Mouse (Mus musculus) ES-E14 (cell line): Measurements from ENCODE around the gene Atp6v1b1. TPM values are rescaled to one million over a fixed set of nuclear protein-coding genes. Genes with fewer than 3 reads are reported as not detected.

Experiments used
- DNase-seq: peaks from one replicate; pipeline ENCODE4 v3.0.0-alpha.2; 2013; ENCODE audit warnings: low read depth, low spot score
- H3K27ac ChIP-seq: 2 replicates; pipeline ENCODE4 v1.5.1; 2012; ENCODE audit warnings: low read depth, mild to moderate bottlenecking, low read length, moderate library complexity, mixed read lengths; ENCODE audit not compliant: poor library complexity, insufficient read depth, severe bottlenecking
- H3K36me3 ChIP-seq: 2 replicates; pipeline ENCODE4 v1.6.1; 2012; ENCODE audit warnings: mild to moderate bottlenecking, low read length, moderate library complexity, mixed read lengths; ENCODE audit not compliant: control insufficient read depth, poor library complexity, insufficient read depth, severe bottlenecking
- H3K4me1 ChIP-seq, 2 experiments: fragments of 150-350 bp in 1 of 2; sonication (generic) in 1 of 2; 2 replicates each; pipeline ENCODE4 v1.6.1; 2012; ENCODE audit warnings: low read length in 2 of 2, mild to moderate bottlenecking in 1 of 2, mixed read lengths in 1 of 2; ENCODE audit not compliant: control insufficient read depth in 2 of 2, insufficient read depth in 2 of 2, poor library complexity in 1 of 2
- H3K4me3 ChIP-seq, 2 experiments: fragments of 150-350 bp in 1 of 2; sonication (generic) in 1 of 2; 2 replicates each; pipeline ENCODE4 v1.5.1; 2012; ENCODE audit warnings: low read length in 2 of 2, low read depth in 1 of 2, mild to moderate bottlenecking in 1 of 2, mixed read lengths in 1 of 2; ENCODE audit not compliant: insufficient read depth in 1 of 2, poor library complexity in 1 of 2, severe bottlenecking in 1 of 2
- H3K9ac ChIP-seq: 2 replicates; pipeline ENCODE4 v1.6.1; 2012; ENCODE audit warnings: low read depth, mild to moderate bottlenecking, low read length, mixed read lengths; ENCODE audit not compliant: poor library complexity, insufficient read depth, severe bottlenecking
- H3K9me3 ChIP-seq: fragments of 150-350 bp; sonication (generic); 2 replicates; pipeline ENCODE4 v1.6.1; 2012; ENCODE audit warnings: low read depth, mild to moderate bottlenecking, low read length; ENCODE audit not compliant: control insufficient read depth, insufficient read depth
- CHD2 ChIP-seq: IDR thresholded peaks from 2 replicates; pipeline ENCODE4 v1.6.1; 2014; ENCODE audit warnings: mild to moderate bottlenecking, low read depth, low read length, inconsistent platforms
- HCFC1 ChIP-seq: IDR thresholded peaks from 2 replicates; pipeline ENCODE4 v1.6.1; 2012; ENCODE audit warnings: low read length, inconsistent platforms, borderline replicate concordance; ENCODE audit not compliant: insufficient read depth
- MAFK ChIP-seq: IDR thresholded peaks from 2 replicates; pipeline ENCODE4 v1.6.1; 2014; ENCODE audit warnings: mild to moderate bottlenecking, low read depth, low read length, inconsistent platforms; ENCODE audit not compliant: insufficient read depth
- ZC3H11A ChIP-seq: IDR thresholded peaks from 2 replicates; pipeline ENCODE4 v1.6.1; 2012; ENCODE audit warnings: low read depth, mild to moderate bottlenecking, inconsistent platforms, low read length, borderline replicate concordance
- ZNF384 ChIP-seq: IDR thresholded peaks from 2 replicates; pipeline ENCODE4 v1.6.1; 2012; ENCODE audit warnings: low read depth, low read length, inconsistent platforms
- in situ Hi-C, 2 experiments: fragments of 600-800 bp; cut with MboI; formaldehyde crosslinking; loops; one replicate each; pipeline ENCODE4 v1.15.1; 2025; ENCODE audit warnings: low sequenced_read_pairs in 2 of 2, inconsistent platforms in 1 of 2; ENCODE audit not compliant: unreplicated experiment in 2 of 2
- total RNA-seq: library from RNA; depleted of rRNA; stranded (reverse); fragments of 300-350 nt; gene quantifications from 2 replicates; pipeline ENCODE4 v1.2.3, GENCODE M21; 2012

Atp6v1b1 gene
- total RNA-seq, 1 experiment, result not detected

DNA sequence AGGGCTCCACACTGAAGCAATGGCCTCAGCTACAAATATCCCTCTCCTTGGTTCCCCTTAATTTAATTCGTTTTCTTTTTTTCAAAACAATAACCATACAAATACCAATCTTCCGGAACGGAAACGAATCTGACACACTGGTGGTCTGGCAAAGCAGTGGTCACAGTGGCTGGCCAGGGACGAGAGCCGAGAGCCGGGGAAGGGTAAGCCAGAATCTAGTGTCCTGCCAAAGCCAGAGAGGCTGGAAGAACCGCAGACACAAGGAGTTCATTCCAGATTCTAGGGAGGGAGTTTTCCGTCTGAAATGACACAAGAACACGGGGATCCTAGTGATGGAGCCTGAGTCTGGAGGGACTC, 39.1 kb upstream of the Atp6v1b1 start:
- DNase-seq, result no peak
- no peaks in the 10 kb centered on the region for H3K36me3 ChIP-seq
- H3K9me3 ChIP-seq, result no peaks in the 10 kb centered on the region
- no peak for TF ChIP-seq MAFK
- no peak for TF ChIP-seq CHD2
- TF ChIP-seq ZNF384, result no peak
- TF ChIP-seq ZC3H11A, result no peak
- no peak for TF ChIP-seq HCFC1
- in situ Hi-C loops, result loop anchor here (25.0 kb wide), 2 partner anchors 641 to 1484 kb away; partner anchors contain the start of genes Emx1 (in 2 of the 2), Aup1 (in 1 of the 2), Dqx1 (in 1 of the 2) and Htra2 (in 1 of the 2)
- H3K4me3 ChIP-seq, result no peak overlapping the region
- H3K9ac ChIP-seq, result no peak overlapping the region
- H3K27ac ChIP-seq, result no peak overlapping the region
- H3K4me1 ChIP-seq, result peaks cover 0 to 2% of the 10 kb centered on the region in 2 experiments; a peak in 2 of 4 replicates

GRCm38 (mm10) chr6:83704294-83704693, 38.5 kb upstream of the Atp6v1b1 start:
- Histone ChIP-seq H3K9ac (no peak overlapping the region), H3K27ac (no peak overlapping the region), H3K4me1 (peaks cover 0 to 2% of the 10 kb centered on the region in 2 experiments; a peak in 1 of 4 replicates), H3K36me3 (no peaks in the 10 kb centered on the region), H3K4me3 (no peak overlapping the region), H3K9me3 (no peaks in the 10 kb centered on the region)
- no peak for DNase-seq
- in situ Hi-C loops, result loop anchor here (25.0 kb wide), 2 partner anchors 642 to 1483 kb away; partner anchors contain the start of genes Emx1 (in 2 of the 2), Aup1 (in 1 of the 2), Dqx1 (in 1 of the 2) and Htra2 (in 1 of the 2)
- TF ChIP-seq ZNF384 (no peak), MAFK (no peak), ZC3H11A (no peak)

DNA sequence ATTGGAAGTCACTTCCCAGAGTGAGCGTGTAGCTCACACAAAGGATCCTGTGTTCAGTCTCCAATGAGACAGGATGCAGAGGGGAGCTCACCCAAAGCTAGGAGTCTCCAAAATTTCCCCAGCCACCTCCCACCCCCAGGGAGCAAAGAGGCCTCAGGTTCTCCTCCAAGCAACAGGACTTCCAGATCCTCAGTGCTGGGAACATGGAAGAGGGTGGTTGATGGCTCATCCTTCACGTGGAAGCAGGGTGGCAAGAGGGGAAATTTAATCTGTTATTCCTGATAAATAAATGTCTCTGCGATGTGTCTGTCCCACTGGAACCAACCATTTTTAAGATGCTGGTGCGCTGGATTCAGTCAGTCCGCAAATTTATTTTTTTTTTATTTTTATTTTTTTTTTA, 38.1 kb upstream of the Atp6v1b1 start:
- no peak for TF ChIP-seq CHD2
- no peak for TF ChIP-seq ZNF384
- TF ChIP-seq MAFK, result no peak
- no peak for TF ChIP-seq HCFC1
- TF ChIP-seq ZC3H11A, result no peak
- no peak overlapping the region for H3K9ac ChIP-seq
- H3K9me3 ChIP-seq, result no peaks in the 10 kb centered on the region
- H3K4me1 ChIP-seq, result peaks cover 0 to 2% of the 10 kb centered on the region in 2 experiments; a peak in 1 of 4 replicates
- H3K4me3 ChIP-seq, result no peak overlapping the region
- no peak for DNase-seq
- no peak overlapping the region for H3K27ac ChIP-seq
- H3K36me3 ChIP-seq, result no peaks in the 10 kb centered on the region
- in situ Hi-C loops, result loop anchor here (25.0 kb wide), 2 partner anchors 642 to 1483 kb away; partner anchors contain the start of genes Emx1 (in 2 of the 2), Aup1 (in 1 of the 2), Dqx1 (in 1 of the 2) and Htra2 (in 1 of the 2)

DNA sequence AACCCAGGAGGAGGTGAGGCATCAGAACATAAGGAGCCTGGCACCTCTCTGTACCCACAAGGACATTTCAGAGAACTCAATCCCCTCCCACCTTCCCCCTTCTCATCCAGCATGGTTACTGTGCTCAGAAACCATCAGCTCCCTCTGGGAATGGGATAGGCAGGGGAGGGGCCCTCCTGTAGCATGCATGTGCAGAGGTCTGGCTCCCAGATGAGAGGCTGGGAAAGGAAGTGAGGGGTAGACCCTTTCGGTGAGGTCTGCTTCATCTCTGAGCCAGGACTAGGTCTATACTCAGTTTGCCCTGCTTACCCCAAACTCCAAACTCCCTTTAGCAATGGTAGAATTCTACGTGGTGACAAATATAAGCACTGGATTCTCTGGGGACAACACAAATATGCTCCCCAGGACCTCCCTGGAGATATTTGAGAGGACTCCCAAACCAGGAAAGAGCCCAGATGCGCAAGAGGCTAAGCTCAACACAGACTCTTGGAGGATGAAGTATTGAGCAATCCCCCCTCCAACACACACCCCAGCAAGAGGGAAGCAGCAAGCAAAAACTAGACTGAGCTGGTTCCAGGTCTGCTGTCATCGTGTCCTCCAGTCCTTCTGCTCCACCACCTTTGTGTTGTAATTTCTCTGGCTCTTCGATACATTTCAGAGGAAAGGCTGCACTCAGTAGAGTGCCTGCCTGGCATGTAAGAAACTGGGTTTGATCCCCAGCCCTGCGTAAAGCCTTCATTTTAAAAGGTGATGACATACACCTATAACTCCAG, 34.9 kb upstream of the Atp6v1b1 start:
- no peaks in the 10 kb centered on the region for H3K9me3 ChIP-seq
- peaks cover 0 to 4% of the 10 kb centered on the region in 2 experiments; a peak in 1 of 4 replicates for H3K4me1 ChIP-seq
- H3K27ac ChIP-seq, result no peak overlapping the region
- H3K4me3 ChIP-seq, result no peak overlapping the region
- TF ChIP-seq ZC3H11A (no peak), MAFK (no peak), CHD2 (no peak), HCFC1 (no peak), ZNF384 (no peak)
- no peaks in the 10 kb centered on the region for H3K36me3 ChIP-seq
- in situ Hi-C loops, result loop anchor here (25.0 kb wide), 2 partner anchors 646 to 1479 kb away; partner anchors contain the start of genes Emx1 (in 2 of the 2), Aup1 (in 1 of the 2), Dqx1 (in 1 of the 2) and Htra2 (in 1 of the 2)
- DNase-seq, result no peak
- H3K9ac ChIP-seq, result no peak overlapping the region
